12 mouse cellular contexts compared by ENCODE assay signal in genomic region chr14:24886164-24886563, GRCm38 (mm10).
"Had no signal": no experiment of that assay in that cellular context is flagged by ENCODE, and none has a peak within 500 bp of the region (broad histone marks: within the 10 kb centered on the region; RNA-seq: fewer than 3 reads in every experiment).

No protein-coding gene starts in this region.

- H3K27ac ChIP-seq: layer of hippocampus, adult 2 months; liver, embryonic 13.5 days had no signal

- H3K36me3 ChIP-seq: liver, embryonic 13.5 days had no signal

- H3K4me1 ChIP-seq: liver, embryonic 13.5 days had no signal

- H3K4me2 ChIP-seq: liver, embryonic 13.5 days; midbrain, embryonic 11.5 days had no signal

- H3K9me3 ChIP-seq: liver, embryonic 13.5 days had no signal

- H3K9ac ChIP-seq: liver, embryonic 13.5 days had no signal

- H3K4me3 ChIP-seq: layer of hippocampus, adult 2 months; liver, embryonic 13.5 days had no signal

- H3K27me3 ChIP-seq: liver, embryonic 13.5 days had no signal

- DNase-seq: kidney, adult 2 months; kidney, postnatal 25 days; layer of hippocampus, adult 9-11 months; liver, embryonic 13.5 days; lung, adult 2 months; lung, postnatal 14 days; lung, postnatal 4 days; midbrain, embryonic 14.5 days; thymus, adult 18-20 months; thymus, postnatal 36 days had no signal
